Mouse (Mus musculus) T-helper 2 cell (primary cell): ENCODE measurements around the gene Plpp3.

ENCODE experiments used
- in situ Hi-C: fragments of 300-600 bp; cut with MboI, MseI; formaldehyde crosslinking; loops from one replicate; pipeline ENCODE4 v1.15.1; 2025; ENCODE audit warnings: high pct_unique_total_duplicates

The Plpp3 gene

GRCm38 (mm10) chr4:105254365-105254764 lies 97.2 kb downstream of the Plpp3 start:
- in situ Hi-C loops = loop anchor here (25.0 kb wide), 1 partner anchor 892 kb away; no protein-coding TSS in a partner anchor

GRCm38 (mm10) chr4:105255185-105255584 lies 98.0 kb downstream of the Plpp3 start:
- in situ Hi-C loops = loop anchor here (25.0 kb wide), 1 partner anchor 893 kb away; no protein-coding TSS in a partner anchor

- in situ Hi-C loops = loop anchor here (25.0 kb wide), 1 partner anchor 896 kb away; no protein-coding TSS in a partner anchor
Measured at GRCm38 (mm10) chr4:105257667-105258560, 100.8 kb downstream of the Plpp3 start.

- in situ Hi-C loops = loop anchor here (25.0 kb wide), 1 partner anchor 898 kb away; no protein-coding TSS in a partner anchor
Measured at GRCm38 (mm10) chr4:105260385-105260784, 103.2 kb downstream of the Plpp3 start.

GRCm38 (mm10) chr4:105260893-105261769 lies 104.0 kb downstream of the Plpp3 start:
- in situ Hi-C loops = loop anchor here (25.0 kb wide), 1 partner anchor 899 kb away; no protein-coding TSS in a partner anchor

GRCm38 (mm10) chr4:105262358-105262757 lies 105.2 kb downstream of the Plpp3 start:
- in situ Hi-C loops = loop anchor here (25.0 kb wide), 1 partner anchor 900 kb away; no protein-coding TSS in a partner anchor

- in situ Hi-C loops = loop anchor here (25.0 kb wide), 1 partner anchor 901 kb away; no protein-coding TSS in a partner anchor
Measured at GRCm38 (mm10) chr4:105263600-105263999, 106.5 kb downstream of the Plpp3 start.

- in situ Hi-C loops = loop anchor here (25.0 kb wide), 1 partner anchor 903 kb away; no protein-coding TSS in a partner anchor
Measured at GRCm38 (mm10) chr4:105265041-105265440, 107.9 kb downstream of the Plpp3 start.

- in situ Hi-C loops = loop anchor here (25.0 kb wide), 1 partner anchor 903 kb away; no protein-coding TSS in a partner anchor
Measured at GRCm38 (mm10) chr4:105265678-105266077, 108.5 kb downstream of the Plpp3 start.

GRCm38 (mm10) chr4:105268202-105268730 lies 111.1 kb downstream of the Plpp3 start:
- in situ Hi-C loops = loop anchor here (25.0 kb wide), 1 partner anchor 906 kb away; no protein-coding TSS in a partner anchor

GRCm38 (mm10) chr4:105269398-105269797 lies 112.3 kb downstream of the Plpp3 start:
- in situ Hi-C loops = loop anchor here (25.0 kb wide), 1 partner anchor 907 kb away; no protein-coding TSS in a partner anchor

GRCm38 (mm10) chr4:105271166-105271565 lies 114.0 kb downstream of the Plpp3 start:
- in situ Hi-C loops = loop anchor here (25.0 kb wide), 1 partner anchor 909 kb away; no protein-coding TSS in a partner anchor

GRCm38 (mm10) chr4:105273034-105273433 lies 115.9 kb downstream of the Plpp3 start:
- in situ Hi-C loops = loop anchor here (25.0 kb wide), 1 partner anchor 911 kb away; no protein-coding TSS in a partner anchor

GRCm38 (mm10) chr4:105273486-105273885 lies 116.3 kb downstream of the Plpp3 start:
- in situ Hi-C loops = loop anchor here (25.0 kb wide), 1 partner anchor 911 kb away; no protein-coding TSS in a partner anchor

- in situ Hi-C loops = no loop called here
Measured at GRCm38 (mm10) chr4:105275616-105276015, 118.5 kb downstream of the Plpp3 start.

- in situ Hi-C loops = no loop called here
Measured at GRCm38 (mm10) chr4:105276062-105276795, 119.1 kb downstream of the Plpp3 start.

GRCm38 (mm10) chr4:105278161-105278560 lies 121.0 kb downstream of the Plpp3 start:
- in situ Hi-C loops = no loop called here

GRCm38 (mm10) chr4:105278571-105279410 lies 121.6 kb downstream of the Plpp3 start:
- in situ Hi-C loops = no loop called here

GRCm38 (mm10) chr4:105279806-105280205 lies 122.7 kb downstream of the Plpp3 start:
- in situ Hi-C loops = no loop called here
